Mouse (Mus musculus) CH12.LX (cell line): Measurements from ENCODE around the gene Ppp1r18. TPM values are rescaled to one million over a fixed set of nuclear protein-coding genes. Genes with fewer than 3 reads are reported as not detected.

ENCODE experiments used
- DNase-seq: peaks from one replicate; pipeline ENCODE4 v3.0.0-alpha.2; 2013; ENCODE audit errors: extremely low read depth
- H3K27ac ChIP-seq: 2 replicates; pipeline ENCODE4 v1.5.1; 2012; ENCODE audit warnings: low read depth, mild to moderate bottlenecking, control low read depth, moderate library complexity; ENCODE audit not compliant: insufficient read depth
- H3K27me3 ChIP-seq: replicated peaks from 2 replicates; pipeline ENCODE3; 2012; ENCODE audit warnings: inconsistent platforms
- H3K36me3 ChIP-seq, 2 experiments: replicated peaks in 1 of 2; 2 replicates each; pipeline versions ENCODE3 to v1.6.1; 2012; ENCODE audit warnings: inconsistent platforms in 1 of 2, low read length in 1 of 2, mild to moderate bottlenecking in 1 of 2, mixed read lengths in 1 of 2, moderate library complexity in 1 of 2; ENCODE audit not compliant: control insufficient read depth in 1 of 2, insufficient read depth in 1 of 2
- H3K4me1 ChIP-seq, 2 experiments: 2 replicates each; pipeline ENCODE4 v1.6.1; 2012; ENCODE audit warnings: inconsistent platforms in 1 of 2, moderate library complexity in 1 of 2; ENCODE audit not compliant: insufficient read depth in 2 of 2, control insufficient read depth in 1 of 2
- H3K4me2 ChIP-seq: 2 replicates; pipeline ENCODE4 v1.6.1; 2012; ENCODE audit warnings: low read depth, mild to moderate bottlenecking, control low read depth; ENCODE audit not compliant: poor library complexity, insufficient read depth, severe bottlenecking
- H3K4me3 ChIP-seq, 3 experiments: fragments of 150-350 bp in 1 of 3; sonication (generic) in 1 of 3; replicated peaks in 1 of 3; 2 replicates each; pipeline versions ENCODE3 to v1.5.1; 2011 to 2012; ENCODE audit warnings: low read depth in 2 of 3, low read length in 2 of 3, mild to moderate bottlenecking in 2 of 3, moderate library complexity in 2 of 3, control low read depth in 1 of 3, improper control_type of control experiment in 1 of 3, inconsistent platforms in 1 of 3, mixed read lengths in 1 of 3; ENCODE audit not compliant: poor library complexity in 1 of 3
- H3K79me2 ChIP-seq: replicated peaks from 2 replicates; pipeline ENCODE4 v1.6.1; 2012; ENCODE audit warnings: mild to moderate bottlenecking, moderate library complexity; ENCODE audit not compliant: control insufficient read depth, poor library complexity, insufficient read depth, severe bottlenecking; ENCODE audit errors: extremely low read depth
- H3K9ac ChIP-seq: 2 replicates; pipeline ENCODE4 v1.6.1; 2012; ENCODE audit warnings: low read depth, mild to moderate bottlenecking, control low read depth, moderate library complexity; ENCODE audit not compliant: insufficient read depth
- H3K9me3 ChIP-seq: replicated peaks from 2 replicates; pipeline ENCODE3; 2012; ENCODE audit warnings: low read length, inconsistent platforms, mixed read lengths
- BHLHE40 ChIP-seq: IDR thresholded peaks from 2 replicates; pipeline ENCODE4 v1.6.1; 2011; ENCODE audit warnings: mild to moderate bottlenecking, low read depth, low read length, improper control_type of control experiment
- CHD1 ChIP-seq: IDR thresholded peaks from 2 replicates; pipeline ENCODE4 v1.6.1; 2012; ENCODE audit warnings: low read depth, low read length, improper control_type of control experiment, inconsistent platforms
- CHD2 ChIP-seq: IDR thresholded peaks from 2 replicates; pipeline ENCODE4 v1.6.1; 2011; ENCODE audit warnings: low read length, improper control_type of control experiment
- CTCF ChIP-seq, 2 experiments: IDR thresholded peaks in 1 of 2; conservative IDR thresholded peaks in 1 of 2; 2 replicates each; pipeline ENCODE4 v1.5.1; 2011 to 2012; ENCODE audit warnings: low read depth in 2 of 2, low read length in 2 of 2, improper control_type of control experiment in 1 of 2, inconsistent platforms in 1 of 2, mild to moderate bottlenecking in 1 of 2, moderate library complexity in 1 of 2
- E2F4 ChIP-seq: IDR thresholded peaks from 2 replicates; pipeline ENCODE4 v1.6.1; 2011; ENCODE audit warnings: low read depth, low read length, improper control_type of control experiment; ENCODE audit not compliant: insufficient replicate concordance
- ELF1 ChIP-seq: IDR thresholded peaks from 2 replicates; pipeline ENCODE4 v1.6.1; 2014; ENCODE audit warnings: low read depth, mild to moderate bottlenecking, inconsistent platforms, low read length, improper control_type of control experiment
- EP300 ChIP-seq: IDR thresholded peaks from 2 replicates; pipeline ENCODE4 v1.6.1; 2011; ENCODE audit warnings: low read length, improper control_type of control experiment
- ETS1 ChIP-seq: conservative IDR thresholded peaks from 2 replicates; pipeline ENCODE4 v1.6.1; 2012; ENCODE audit warnings: low read depth, mild to moderate bottlenecking, inconsistent platforms, low read length, improper control_type of control experiment, moderate library complexity
- GABPA ChIP-seq: IDR thresholded peaks from 2 replicates; pipeline ENCODE4 v1.6.1; 2012; ENCODE audit warnings: low read depth, low read length, improper control_type of control experiment, inconsistent platforms; ENCODE audit not compliant: insufficient replicate concordance
- HCFC1 ChIP-seq: IDR thresholded peaks from 2 replicates; pipeline ENCODE4 v1.6.1; 2012; ENCODE audit warnings: low read depth, mild to moderate bottlenecking, inconsistent platforms, low read length, improper control_type of control experiment
- IRF4 ChIP-seq: IDR thresholded peaks from 2 replicates; pipeline ENCODE4 v1.6.1; 2014; ENCODE audit warnings: low read depth, mild to moderate bottlenecking, inconsistent platforms, low read length, improper control_type of control experiment
- JUN ChIP-seq: IDR thresholded peaks from 2 replicates; pipeline ENCODE4 v1.6.1; 2011; ENCODE audit warnings: low read depth, mild to moderate bottlenecking, low read length, improper control_type of control experiment, moderate library complexity; ENCODE audit not compliant: insufficient read depth
- JUND ChIP-seq: conservative IDR thresholded peaks from 2 replicates; pipeline ENCODE4 v1.6.1; 2011; ENCODE audit warnings: low read depth, low read length, improper control_type of control experiment
- KAT2A ChIP-seq: IDR thresholded peaks from 2 replicates; pipeline ENCODE4 v1.6.1; 2012; ENCODE audit warnings: low read length, improper control_type of control experiment, inconsistent platforms; ENCODE audit not compliant: insufficient replicate concordance
- MAFK ChIP-seq: IDR thresholded peaks from 2 replicates; pipeline ENCODE4 v1.6.1; 2011; ENCODE audit warnings: low read length, improper control_type of control experiment; ENCODE audit not compliant: insufficient replicate concordance
- MAX ChIP-seq: IDR thresholded peaks from 2 replicates; pipeline ENCODE4 v1.6.1; 2011; ENCODE audit warnings: low read length, improper control_type of control experiment
- MAZ ChIP-seq: IDR thresholded peaks from 2 replicates; pipeline ENCODE4 v1.6.1; 2012; ENCODE audit warnings: low read depth, mild to moderate bottlenecking, inconsistent platforms, low read length, improper control_type of control experiment, moderate library complexity
- MEF2A ChIP-seq: IDR thresholded peaks from 2 replicates; pipeline ENCODE4 v1.6.1; 2014; ENCODE audit warnings: low read depth, mild to moderate bottlenecking, inconsistent platforms, low read length, improper control_type of control experiment, borderline replicate concordance
- MXI1 ChIP-seq: IDR thresholded peaks from 2 replicates; pipeline ENCODE4 v1.6.1; 2011; ENCODE audit warnings: mild to moderate bottlenecking, low read depth, low read length, improper control_type of control experiment
- MYC ChIP-seq: IDR thresholded peaks from 2 replicates; pipeline ENCODE4 v1.6.1; 2011; ENCODE audit warnings: low read depth, mild to moderate bottlenecking, improper control_type of control experiment, low read length
- NELFE ChIP-seq: IDR thresholded peaks from 2 replicates; pipeline ENCODE4 v1.6.1; 2011; ENCODE audit warnings: low read depth, low read length, improper control_type of control experiment
- NRF1 ChIP-seq: IDR thresholded peaks from 2 replicates; pipeline ENCODE4 v1.6.1; 2014; ENCODE audit warnings: low read depth, mild to moderate bottlenecking, inconsistent platforms, low read length, improper control_type of control experiment, moderate library complexity
- PAX5 ChIP-seq: IDR thresholded peaks from 2 replicates; pipeline ENCODE4 v1.6.1; 2012; ENCODE audit warnings: low read length, inconsistent platforms, mixed read lengths
- POLR2A ChIP-seq: IDR thresholded peaks from 2 replicates; pipeline ENCODE4 v1.6.1; 2011; ENCODE audit warnings: low read depth, mild to moderate bottlenecking, improper control_type of control experiment, low read length
- POLR2AphosphoS2 ChIP-seq: IDR thresholded peaks from 2 replicates; pipeline ENCODE4 v1.6.1; 2011; ENCODE audit warnings: low read depth, low read length, improper control_type of control experiment
- RAD21 ChIP-seq: IDR thresholded peaks from 2 replicates; pipeline ENCODE4 v1.6.1; 2011; ENCODE audit warnings: low read depth, mild to moderate bottlenecking, low read length, improper control_type of control experiment, moderate library complexity
- RCOR1 ChIP-seq: conservative IDR thresholded peaks from 2 replicates; pipeline ENCODE4 v1.6.1; 2012; ENCODE audit warnings: low read depth, mild to moderate bottlenecking, inconsistent platforms, low read length, improper control_type of control experiment
- SIN3A ChIP-seq: IDR thresholded peaks from 2 replicates; pipeline ENCODE4 v1.6.1; 2012; ENCODE audit warnings: low read length, improper control_type of control experiment, inconsistent platforms
- SMC3 ChIP-seq: IDR thresholded peaks from 2 replicates; pipeline ENCODE4 v1.6.1; 2011; ENCODE audit warnings: low read depth, low read length, improper control_type of control experiment
- TBP ChIP-seq: conservative IDR thresholded peaks from 2 replicates; pipeline ENCODE4 v1.6.1; 2011; ENCODE audit warnings: low read depth, low read length, improper control_type of control experiment
- TCF12 ChIP-seq: IDR thresholded peaks from 2 replicates; pipeline ENCODE4 v1.6.1; 2014; ENCODE audit warnings: low read depth, mild to moderate bottlenecking, inconsistent platforms, low read length, improper control_type of control experiment
- UBTF ChIP-seq: IDR thresholded peaks from 2 replicates; pipeline ENCODE4 v1.6.1; 2012; ENCODE audit warnings: low read depth, mild to moderate bottlenecking, inconsistent platforms, low read length, improper control_type of control experiment, moderate library complexity
- USF1 ChIP-seq: IDR thresholded peaks from 2 replicates; pipeline ENCODE4 v1.6.1; 2014; ENCODE audit warnings: low read depth, mild to moderate bottlenecking, inconsistent platforms, low read length, improper control_type of control experiment
- USF2 ChIP-seq: conservative IDR thresholded peaks from 2 replicates; pipeline ENCODE4 v1.6.1; 2011; ENCODE audit warnings: low read depth, low read length, improper control_type of control experiment
- ZC3H11A ChIP-seq: IDR thresholded peaks from 2 replicates; pipeline ENCODE4 v1.6.1; 2012; ENCODE audit warnings: low read depth, mild to moderate bottlenecking, inconsistent platforms, low read length, improper control_type of control experiment
- ZKSCAN1 ChIP-seq: IDR thresholded peaks from 2 replicates; pipeline ENCODE4 v1.6.1; 2012; ENCODE audit warnings: low read depth, inconsistent platforms, low read length, improper control_type of control experiment, borderline replicate concordance
- ZMIZ1 ChIP-seq: IDR thresholded peaks from 2 replicates; pipeline ENCODE4 v1.6.1; 2012; ENCODE audit warnings: low read depth, mild to moderate bottlenecking, inconsistent platforms, low read length, improper control_type of control experiment
- ZNF384 ChIP-seq: IDR thresholded peaks from 2 replicates; pipeline ENCODE4 v1.6.1; 2012; ENCODE audit warnings: low read depth, low read length, improper control_type of control experiment, inconsistent platforms
- dilution Hi-C: fragments of 300-500 bp; cut with MboI; formaldehyde crosslinking; loops from 2 replicates; pipeline ENCODE4 v1.14.3; 2020; ENCODE audit warnings: low sequenced_read_pairs; ENCODE audit not compliant: extremely low pct_unique_long_range_greater_than_20kb, extremely low pct_ligation_motif_present
- in situ Hi-C: fragments of 300-500 bp; cut with MboI; formaldehyde crosslinking; loops from 3 replicates; pipeline ENCODE4 v1.14.3; 2019; ENCODE audit warnings: low sequenced_read_pairs, low pct_ligation_motif_present, low pct_unique_long_range_greater_than_20kb, mixed read lengths
- polyA plus RNA-seq: library from polyadenylated mRNA; unstranded; fragments of >175 nt; gene quantifications from 2 replicates; pipeline ENCODE4 v1.2.1, GENCODE M21; 2012; ENCODE audit warnings: low read depth; ENCODE audit not compliant: insufficient read length
- total RNA-seq, 2 experiments: library from RNA; depleted of rRNA; stranded (reverse); fragments of 300-350 nt in 1 of 2; fragments of >200 nt in 1 of 2; gene quantifications; 2 replicates each; pipeline ENCODE4 v1.2.3; 2012 to 2014

Ppp1r18 gene
- total and polyA plus RNA-seq, 3 experiments, result 8.5 to 50.1 (median 21.4) TPM

DNA sequence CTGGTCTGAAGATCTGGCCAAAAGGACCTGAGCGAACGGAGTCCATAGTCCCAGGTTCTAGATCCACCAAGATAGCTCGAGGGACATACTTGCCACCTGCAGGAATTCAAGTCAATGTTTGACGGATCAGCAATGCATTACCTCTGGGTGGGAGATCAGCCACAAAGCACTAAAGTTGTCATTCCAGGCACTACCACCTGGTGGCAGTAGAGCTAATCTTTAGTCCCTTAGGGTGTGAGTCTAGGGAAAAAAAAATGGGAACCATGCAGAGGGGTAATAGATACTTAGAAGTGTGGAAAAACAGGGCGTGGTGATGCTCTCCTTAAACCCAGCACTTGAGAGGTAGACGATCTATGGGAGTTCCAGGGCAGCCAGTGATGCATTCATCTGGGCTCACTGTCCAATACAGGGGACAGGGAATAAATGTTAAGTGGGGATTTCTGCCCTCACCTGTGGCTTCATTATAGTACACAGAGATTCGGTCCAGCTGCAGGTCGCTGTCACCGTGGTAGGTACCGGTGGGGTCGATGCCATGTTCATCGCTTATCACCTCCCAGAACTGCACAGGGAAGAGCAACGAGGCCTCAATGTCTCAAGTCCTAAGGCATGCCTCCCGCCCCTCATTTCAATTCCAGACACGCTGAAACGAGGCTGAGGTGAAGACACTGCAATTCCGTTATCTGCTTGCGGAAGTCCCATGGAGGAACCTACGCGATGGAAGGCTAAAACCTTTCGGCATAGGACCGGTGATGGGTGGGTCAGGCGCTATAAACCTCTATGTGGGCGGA is 29.0 kb upstream of the Ppp1r18 start:
- in situ Hi-C loops (loop anchor here (5.0 kb wide), 1 partner anchor 36 kb away; no protein-coding TSS in a partner anchor), dilution Hi-C loops (no loop called here)
- Histone ChIP-seq H3K27me3 (no peaks in the 10 kb centered on the region), H3K4me2 (peak overlapping the region; percentile 89), H3K79me2 (peaks cover 38% of the 10 kb centered on the region), H3K9me3 (no peaks in the 10 kb centered on the region), H3K27ac (peak overlapping the region; percentile 64), H3K4me3 (peak overlapping the region; percentile 83 to 93 (median 89)), H3K36me3 (peaks cover 42 to 54% of the 10 kb centered on the region in 2 experiments), H3K4me1 (peaks cover 11 to 36% of the 10 kb centered on the region in 2 experiments), H3K9ac (peak overlapping the region; percentile 99)
- peak; percentile 89 for DNase-seq
- TF ChIP-seq NELFE (peak; percentile 41; the same call in 1 of the 2 replicates), TBP (no peak), MEF2A (no peak), IRF4 (0 out of 2 replicates have a peak, but pooled peaks have one; percentile 27), TCF12 (no peak; the same call in 1 of the 2 replicates), MYC (0 out of 2 replicates have a peak, but pooled peaks have one; percentile 59), CHD1 (no peak), HCFC1 (no peak), POLR2A (no peak), ZNF384 (peak; percentile 91), ETS1 (0 out of 2 replicates have a peak, but pooled peaks have one; percentile 20), CHD2 (no peak), PAX5 (no peak), RAD21 (peak; percentile 62), POLR2AphosphoS2 (no peak), ZMIZ1 (0 out of 2 replicates have a peak, but pooled peaks have one; percentile 15), EP300 (no peak), ZKSCAN1 (no peak), USF2 (no peak), NRF1 (no peak), UBTF (no peak), JUN (no peak), MXI1 (no peak), MAZ (no peak), ELF1 (no peak), SIN3A (peak; percentile 71; the same call in 1 of the 2 replicates), CTCF (conservative IDR thresholded peaks at IDR 0.05 in 1 of 2, IDR thresholded peaks at IDR 0.05 in 1 of 2; ENCODE audit: low read depth in 2 of 2, low read length in 2 of 2) (peak; percentile 80 to 90), JUND (no peak), ZC3H11A (no peak), GABPA (no peak), E2F4 (no peak), USF1 (no peak), MAFK (no peak), BHLHE40 (no peak), SMC3 (peak; percentile 62), MAX (no peak), KAT2A (no peak), RCOR1 (no peak)
